Mouse (Mus musculus): ENCODE measurements around the gene Mettl11b.

DNA sequence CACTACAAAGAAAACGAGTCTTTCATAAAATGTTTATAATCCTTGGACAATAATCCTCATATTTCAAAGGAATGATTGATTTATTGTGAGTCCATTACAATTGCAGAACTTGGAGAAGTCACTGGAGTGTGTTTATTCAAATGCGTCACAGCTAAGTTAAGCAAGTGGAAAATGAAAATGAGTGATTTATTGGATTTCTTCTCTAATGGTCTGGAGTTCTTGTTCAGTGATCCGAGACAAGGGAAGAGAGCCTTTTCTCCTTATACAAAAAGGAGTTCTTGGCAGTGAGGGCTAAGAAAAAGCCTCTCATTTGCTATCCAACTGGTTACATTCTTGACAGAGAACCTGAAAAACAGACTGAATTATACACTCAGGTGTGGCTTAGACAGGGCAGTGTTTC lies 42.9 kb downstream of the Mettl11b start:
- TF ChIP-seq CTCF (IDR thresholded peaks at IDR 0.05; ENCODE audit: low read depth): no peak
- TF ChIP-seq EP300 (IDR thresholded peaks at IDR 0.05; ENCODE audit: low read depth): no peak

Data from heart, postnatal 0 days (tissue).